24 mouse cellular contexts compared by ENCODE assay signal in the genomic region with DNA sequence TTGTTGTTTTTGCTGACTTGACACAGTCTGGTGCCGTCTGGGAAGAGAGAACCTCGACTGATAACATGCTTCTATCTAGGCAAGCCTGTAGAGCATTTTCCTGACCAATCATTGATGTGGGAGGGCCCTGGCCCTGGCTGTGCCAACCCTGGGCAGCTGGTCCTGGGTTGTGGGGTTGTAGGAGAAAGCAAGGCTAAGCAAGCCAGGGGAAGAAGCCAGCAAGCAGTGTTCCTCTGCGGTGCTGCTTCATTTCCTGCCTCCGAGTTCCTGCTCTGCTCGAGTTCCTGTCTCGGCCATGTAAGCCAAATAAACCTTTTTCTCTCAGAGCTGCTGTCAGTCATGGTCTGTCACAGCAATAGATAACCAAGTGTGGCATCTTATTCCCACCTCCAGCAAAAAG.
DNase-seq lines count a peak whose midpoint lies in the region; ATAC-seq and TF ChIP-seq lines count a peak whose summit lies in the region.
"Had no signal": no experiment of that assay in that cellular context is flagged by ENCODE, and none has a peak within 500 bp of the region (broad histone marks: within the 10 kb centered on the region; RNA-seq: fewer than 3 reads in every experiment).

No protein-coding gene starts in this region.

- TF ChIP-seq POLR2A in heart, adult 2 months (IDR thresholded peaks at IDR 0.05; ENCODE audit: insufficient read depth, low read depth, low read length): no peak

- no peak overlapping the region for H3K4me2 ChIP-seq in liver, postnatal 0 days (ENCODE audit: low read depth, low read length)
- no peak overlapping the region for H3K4me2 ChIP-seq in liver, embryonic 11.5 days
- H3K4me2 ChIP-seq: embryonic facial prominence, embryonic 15.5 days; hindbrain, embryonic 12.5 days had no signal

- no peak overlapping the region for H3K9ac ChIP-seq in liver, postnatal 0 days (replicated peaks)
- H3K9ac ChIP-seq in liver, embryonic 11.5 days (ENCODE audit: low read depth, low read length): no peak overlapping the region
- H3K9ac ChIP-seq in heart, adult 2 months (ENCODE audit: low read depth, low read length): no peak overlapping the region
- H3K9ac ChIP-seq: embryonic facial prominence, embryonic 15.5 days; hindbrain, embryonic 12.5 days had no signal

- ATAC-seq in liver, postnatal 0 days: no peak
- no peak for ATAC-seq in liver, embryonic 11.5 days (replicated peaks; ENCODE audit: low FRiP score)
- ATAC-seq in granulocyte monocyte progenitor cell, adult 5-6 weeks (replicated peaks; ENCODE audit: poor library complexity, severe bottlenecking): peak; percentile 30; the same call in 1 of the 2 replicates
- peak; percentile 51 for ATAC-seq in megakaryocyte progenitor cell, adult 5-6 weeks (replicated peaks; ENCODE audit: poor library complexity)
- ATAC-seq: activated CD4-positive, CD25-positive, alpha-beta regulatory T cell, adult 4 months; forebrain, embryonic 16.5 days; hindbrain, embryonic 16.5 days; Patski had no signal

- peaks cover 7% of the 10 kb centered on the region for H3K4me1 ChIP-seq in liver, postnatal 0 days (ENCODE audit: insufficient read depth)
- no peaks in the 10 kb centered on the region; the same call in 1 of the 2 replicates for H3K4me1 ChIP-seq in liver, embryonic 11.5 days (replicated peaks; ENCODE audit: control insufficient read depth, insufficient read depth, low read length)
- no peaks in the 10 kb centered on the region; the same call in 1 of the 2 replicates for H3K4me1 ChIP-seq in heart, adult 2 months (ENCODE audit: control insufficient read depth, insufficient read depth, low read length)

- no peak for DNase-seq in liver, postnatal 0 days
- no peak for DNase-seq in liver, embryonic 11.5 days (ENCODE audit: low spot score)
- DNase-seq in heart, adult 2 months: no peak
- no peak for DNase-seq in natural killer cell, adult 2 months (ENCODE audit: low spot score in 2 of 2)
- DNase-seq: adrenal gland, postnatal 25 days; cerebellum, adult 11 months; cerebellum, adult 8-10 months; cerebellum, postnatal 14 days; embryo, embryonic 11 days; gastrocnemius, postnatal 14 days; heart, postnatal 10 days; heart, postnatal 4 days had no signal

- WGBS in liver, postnatal 0 days (ENCODE audit: insufficient replicate concordance): 33% methylated on average over 6 of the region's 6 CpGs
- 49% methylated on average over 6 of the region's 6 CpGs for WGBS in liver, embryonic 11.5 days
- WGBS in heart, adult 2 months: 40% methylated on average over 6 of the region's 6 CpGs

- peak overlapping the region; percentile 49 for H3K27ac ChIP-seq in liver, postnatal 0 days (ENCODE audit: low read depth)
- H3K27ac ChIP-seq in liver, embryonic 11.5 days (ENCODE audit: low read depth, low read length): no peak overlapping the region
- no peak overlapping the region for H3K27ac ChIP-seq in heart, adult 2 months
- H3K27ac ChIP-seq: embryonic facial prominence, embryonic 15.5 days; forebrain, embryonic 10.5 days; heart, embryonic 10.5 days; hindbrain, embryonic 12.5 days had no signal

- H3K4me3 ChIP-seq in liver, postnatal 0 days (ENCODE audit: low read depth, low read length): no peak overlapping the region
- no peak overlapping the region for H3K4me3 ChIP-seq in liver, embryonic 11.5 days (ENCODE audit: low read depth, low read length)
- H3K4me3 ChIP-seq in heart, adult 2 months: no peak overlapping the region
- H3K4me3 ChIP-seq: embryonic facial prominence, embryonic 15.5 days; erythroblast, embryonic 14.5 days; forebrain, embryonic 10.5 days; heart, embryonic 10.5 days; hindbrain, embryonic 12.5 days had no signal

- TF ChIP-seq CTCF in liver, postnatal 0 days (IDR thresholded peaks at IDR 0.05; ENCODE audit: low read depth): no peak
- TF ChIP-seq CTCF in heart, adult 2 months (IDR thresholded peaks at IDR 0.05): no peak

- intact Hi-C loops in heart, adult 2 months (cut with DNase I): no loop called here

- H3K79me2 ChIP-seq in heart, adult 2 months (replicated peaks; ENCODE audit: control insufficient read depth, insufficient read depth, low read length): no peaks in the 10 kb centered on the region

- no peaks in the 10 kb centered on the region for H3K36me3 ChIP-seq in liver, postnatal 0 days (replicated peaks; ENCODE audit: insufficient read depth, low read length)
- no peaks in the 10 kb centered on the region for H3K36me3 ChIP-seq in liver, embryonic 11.5 days (ENCODE audit: control insufficient read depth, insufficient read depth, low read length)
- H3K36me3 ChIP-seq in heart, adult 2 months (ENCODE audit: control insufficient read depth, insufficient read depth, low read length): no peaks in the 10 kb centered on the region
- H3K36me3 ChIP-seq: embryonic facial prominence, embryonic 15.5 days; forebrain, embryonic 10.5 days; heart, embryonic 10.5 days; hindbrain, embryonic 12.5 days had no signal

- no peaks in the 10 kb centered on the region for H3K27me3 ChIP-seq in liver, postnatal 0 days (ENCODE audit: insufficient read depth, low read length)
- H3K27me3 ChIP-seq in liver, embryonic 11.5 days (replicated peaks; ENCODE audit: control insufficient read depth, insufficient read depth, low read length): no peaks in the 10 kb centered on the region
- H3K27me3 ChIP-seq in heart, adult 2 months (ENCODE audit: control insufficient read depth, insufficient read depth, low read length): no peaks in the 10 kb centered on the region
- H3K27me3 ChIP-seq: CH12.LX; embryonic facial prominence, embryonic 15.5 days; hindbrain, embryonic 12.5 days; Patski had no signal

- TF ChIP-seq EP300 in liver, postnatal 0 days (IDR thresholded peaks at IDR 0.05; ENCODE audit: low read depth): no peak
- no peak for TF ChIP-seq EP300 in heart, adult 2 months (IDR thresholded peaks at IDR 0.05; ENCODE audit: insufficient read depth, low read depth, low read length)

- no peaks in the 10 kb centered on the region for H3K9me3 ChIP-seq in liver, postnatal 0 days (ENCODE audit: low read length)
- no peaks in the 10 kb centered on the region for H3K9me3 ChIP-seq in liver, embryonic 11.5 days (ENCODE audit: control insufficient read depth, low read length)
- H3K9me3 ChIP-seq: embryonic facial prominence, embryonic 15.5 days; forebrain, embryonic 10.5 days; heart, embryonic 10.5 days; hindbrain, embryonic 12.5 days had no signal

Comparison
In these comparisons a context has a peak if more than half of its experiments do, and no peak if none do; other contexts are left out.
1. ATAC-seq: peak in granulocyte monocyte progenitor cell, adult 5-6 weeks (single experiment) and megakaryocyte progenitor cell, adult 5-6 weeks (single experiment); none in liver, postnatal 0 days (single experiment) and liver, embryonic 11.5 days (single experiment).